Mouse (Mus musculus) left cerebral cortex, postnatal 4 days (tissue): ENCODE data around the gene Trmt10c. TPM values are rescaled to one million over a fixed set of nuclear protein-coding genes. Genes with fewer than 3 reads are reported as not detected.
A peak's percentile ranks its signal among the peaks of the same experiment; 100 is the strongest.
"Not testable (repeated sequence)": the region's sequence is repeated elsewhere in the genome, so short reads cannot be mapped to it uniquely, and the experiment has no call there.

Experiments used
- DNase-seq: peaks from one replicate; pipeline ENCODE4 v3.0.0-alpha.2; 2022
- intact Hi-C: fragments of 180-260 bp; cut with DNase I; formaldehyde crosslinking; loops from one replicate; pipeline ENCODE4 v1.15.1; 2025
- total RNA-seq, 2 experiments: library from RNA; stranded (reverse); gene quantifications; 2 replicates each; pipeline ENCODE4 v1.2.3; 2021

The Trmt10c gene
- total RNA-seq, 2 experiments from 2014 or later = 10.3 to 11.2 TPM

DNA sequence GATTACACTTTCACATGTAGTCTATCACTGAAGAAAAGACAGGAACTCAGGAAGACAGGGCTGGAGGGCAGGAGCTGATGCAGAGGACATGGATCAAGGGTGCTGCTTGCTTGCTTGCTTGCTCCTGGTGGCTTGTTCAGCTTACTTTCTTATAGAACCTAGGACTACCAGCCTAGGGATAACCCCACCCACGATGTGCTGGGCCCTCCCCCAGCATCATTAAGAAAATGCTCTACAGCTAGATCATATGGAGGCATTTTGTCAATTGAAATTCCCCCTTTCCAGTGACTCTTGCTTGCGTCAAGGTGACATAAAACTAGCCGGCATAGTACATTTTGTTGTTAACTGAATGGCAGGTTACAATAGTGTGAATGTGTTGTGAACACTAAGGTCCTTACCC lies 18.3 kb upstream of the Trmt10c start:
- intact Hi-C loops = no loop called here
- DNase-seq = no peak

GRCm38 (mm10) chr16:56048038-56048437 lies 10.4 kb upstream of the Trmt10c start, which contains the start of gene Senp7:
TSS of gene Senp7 (plus strand) at chr16:56048338.
- DNase-seq, intact Hi-C loops: not testable (repeated sequence)

DNA sequence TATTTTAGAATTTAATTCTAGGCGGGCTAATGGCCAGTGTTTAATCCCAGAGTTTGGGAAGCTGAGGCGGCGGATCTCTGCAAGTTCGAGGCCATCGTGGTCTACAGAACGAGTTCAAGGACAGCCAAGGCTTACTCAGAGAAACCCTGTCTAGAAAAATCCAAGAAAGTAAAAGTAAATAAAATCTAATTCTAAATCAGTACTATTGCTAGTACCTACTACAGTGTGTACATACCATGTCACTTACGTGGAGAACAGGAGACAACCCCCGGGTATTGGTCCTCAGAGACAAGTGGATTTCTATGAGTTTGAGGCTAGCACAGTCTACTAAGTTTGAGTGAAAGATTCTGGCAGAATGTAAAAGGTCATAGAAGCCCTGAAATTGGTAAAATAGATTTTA lies 471 bp upstream of the Trmt10c start:
- intact Hi-C loops = no loop called here
- DNase-seq = no peak

DNA sequence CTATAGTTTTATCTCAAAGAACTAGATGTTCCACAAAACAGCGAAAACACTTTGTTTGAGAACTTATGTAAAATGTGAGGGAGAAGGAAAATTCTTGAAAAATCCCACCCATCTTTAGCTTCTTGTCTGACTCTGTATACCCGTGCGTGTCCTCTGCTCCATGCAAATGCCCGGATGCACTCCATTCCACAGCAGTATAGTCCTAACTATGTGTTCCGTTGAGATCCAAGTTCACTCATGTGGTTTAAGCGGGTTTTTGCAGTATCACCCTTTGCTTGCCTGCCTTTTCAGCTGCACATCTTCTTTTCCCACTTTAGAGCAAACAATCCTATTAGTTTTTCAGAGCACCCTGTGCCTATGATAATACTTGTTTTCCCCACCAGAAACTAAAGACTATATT lies 1.1 kb downstream of the Trmt10c start:
- intact Hi-C loops = no loop called here
- DNase-seq = no peak

- intact Hi-C loops = no loop called here
- DNase-seq = no peak
These were observed 3.1 kb downstream of the Trmt10c start for GRCm38 (mm10) chr16:56034566-56034965.

DNA sequence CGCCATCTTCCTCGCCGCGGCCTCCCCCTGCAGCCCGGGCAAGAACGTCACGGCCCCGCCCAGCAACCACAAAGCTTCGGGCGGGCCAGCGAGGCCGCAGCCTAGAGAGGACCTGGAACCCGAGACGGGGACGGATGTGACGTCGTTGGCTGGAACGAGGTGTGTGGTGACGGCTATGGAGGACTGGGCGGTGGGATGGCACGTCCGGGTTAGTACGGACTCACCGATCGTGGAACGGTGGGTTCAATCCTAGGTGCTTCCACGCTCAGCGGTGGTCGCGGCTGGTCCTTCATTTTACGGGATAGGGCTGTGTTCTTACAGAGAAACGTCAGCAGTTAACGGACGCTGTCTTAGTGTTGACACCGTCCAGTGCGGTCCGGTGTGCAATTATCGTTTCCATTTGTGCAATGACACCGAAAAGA lies 7.9 kb downstream of the Trmt10c start, which contains the start of gene Pcnp:
Gene Pcnp, minus strand, starts transcription at position 79 of the 422 bp plus-strand sequence.
- intact Hi-C loops = loop anchor here (5.0 to 10.0 kb wide), 2 partner anchors 57 to 665 kb away; partner anchors contain the start of gene Zbtb11

GRCm38 (mm10) chr16:56028722-56029551 lies 8.7 kb downstream of the Trmt10c start:
- intact Hi-C loops = loop anchor here (5.0 to 10.0 kb wide), 2 partner anchors 57 to 666 kb away; partner anchors contain the start of gene Zbtb11
- no peak for DNase-seq

More for the DNA sequence above, 7.9 kb downstream of the Trmt10c start, which contains the start of gene Pcnp:
- peak; percentile 98 for DNase-seq

DNA sequence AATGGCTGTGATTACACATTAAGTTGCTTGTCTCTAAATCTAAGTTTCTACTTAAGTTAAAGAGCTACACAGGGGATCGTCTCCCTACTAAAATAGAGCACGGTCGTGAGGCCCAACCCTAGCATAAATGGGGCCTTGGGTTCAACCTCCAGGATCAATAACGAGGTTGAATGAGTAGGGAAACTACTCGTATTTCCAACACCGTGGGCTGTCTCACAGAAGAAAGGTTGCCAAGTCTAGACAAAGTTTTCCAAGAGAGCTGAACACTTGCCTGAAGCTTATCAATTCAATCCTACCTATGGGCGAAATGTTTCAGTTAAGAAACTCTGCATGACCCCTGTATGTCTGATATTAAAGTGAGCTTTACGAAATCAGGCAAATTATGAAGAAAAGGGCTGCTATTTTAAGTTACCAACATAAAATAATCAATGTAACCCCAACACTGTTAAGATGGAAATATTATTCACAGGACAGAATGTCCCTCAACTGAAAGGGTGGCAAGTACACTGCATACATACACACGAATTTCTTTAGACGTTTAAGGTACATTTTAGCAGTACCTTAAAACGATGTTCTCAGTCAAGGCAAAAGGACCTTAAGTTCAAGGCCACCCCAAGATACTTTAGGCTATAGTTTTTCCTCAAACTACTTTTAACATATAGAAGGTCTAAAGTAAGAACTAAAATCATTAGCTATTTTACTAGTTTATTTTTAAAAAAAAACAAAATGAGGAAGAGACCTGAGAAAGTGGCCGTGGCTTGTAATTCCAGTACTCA lies 9.6 kb downstream of the Trmt10c start:
- intact Hi-C loops = loop anchor here (5.0 to 10.0 kb wide), 2 partner anchors 56 to 667 kb away; partner anchors contain the start of gene Zbtb11
- DNase-seq = no peak

DNA sequence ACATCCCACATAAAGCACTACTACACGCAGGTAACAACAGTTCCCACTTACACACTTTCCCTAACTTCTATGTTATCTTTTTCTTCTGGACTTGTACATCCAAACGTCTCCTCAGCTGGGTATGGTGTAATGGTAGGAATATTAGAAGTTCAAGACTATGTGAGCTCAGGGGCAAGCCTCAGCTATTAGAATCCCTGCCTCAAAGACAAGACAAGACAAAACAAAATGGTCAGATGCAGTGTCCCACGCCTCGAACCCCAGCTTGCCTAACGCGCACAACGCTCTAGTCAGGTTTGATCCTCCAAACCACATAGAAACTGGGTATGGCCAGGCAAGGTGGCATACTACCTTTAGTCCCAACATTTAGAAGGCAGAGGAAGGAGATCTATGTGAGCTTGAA lies 18.0 kb downstream of the Trmt10c start:
- intact Hi-C loops = loop anchor here (10.0 kb wide), 1 partner anchor 675 kb away; no protein-coding TSS in a partner anchor
- no peak for DNase-seq

GRCm38 (mm10) chr16:56014076-56014475 lies 23.5 kb downstream of the Trmt10c start:
- intact Hi-C loops = no loop called here
- no peak for DNase-seq

DNA sequence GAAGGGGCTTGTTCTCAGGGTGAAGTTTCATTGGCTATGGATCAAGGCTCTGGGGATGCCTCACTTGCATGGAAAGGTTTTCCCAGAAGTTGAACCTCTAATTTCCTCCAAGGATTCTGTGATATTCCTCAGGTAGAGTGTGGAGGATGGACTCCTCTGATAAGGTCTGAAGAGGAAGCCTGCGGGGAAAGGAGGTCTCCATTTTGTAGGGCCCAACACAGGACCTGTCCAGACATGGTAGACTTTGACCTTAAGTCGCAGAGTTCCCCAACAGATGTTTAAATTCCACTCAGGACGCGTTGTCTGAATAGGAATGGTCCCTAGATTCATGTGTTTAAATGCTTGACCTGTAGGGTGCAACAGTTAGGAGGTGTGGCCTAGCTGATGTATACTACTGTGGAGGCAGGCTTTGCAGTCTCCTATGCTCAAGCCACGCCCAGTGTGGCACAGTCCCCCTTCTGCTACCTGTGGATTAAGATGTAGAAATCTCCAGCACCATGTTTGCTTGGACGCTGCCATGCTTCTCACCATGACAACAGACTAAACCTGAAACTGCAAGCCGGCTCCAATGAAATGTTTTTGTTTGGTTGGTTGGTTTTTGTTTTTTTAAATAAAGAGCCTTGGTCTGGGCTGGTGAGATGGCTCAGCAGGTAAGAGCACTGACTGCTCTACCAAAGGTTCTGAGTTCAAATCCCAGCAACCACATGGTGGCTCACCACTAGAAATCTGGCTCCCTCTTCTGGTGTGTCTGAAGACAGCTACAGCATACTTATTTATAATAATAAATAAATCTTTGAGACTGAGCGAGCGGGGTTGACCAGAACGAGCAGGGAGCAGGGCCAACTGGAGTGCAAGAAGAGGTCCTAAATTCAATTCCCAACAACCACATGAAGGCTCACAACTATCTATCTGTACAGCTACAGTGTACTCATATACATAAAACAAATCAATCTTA lies 24.6 kb downstream of the Trmt10c start:
- intact Hi-C loops = no loop called here
- DNase-seq = no peak

DNA sequence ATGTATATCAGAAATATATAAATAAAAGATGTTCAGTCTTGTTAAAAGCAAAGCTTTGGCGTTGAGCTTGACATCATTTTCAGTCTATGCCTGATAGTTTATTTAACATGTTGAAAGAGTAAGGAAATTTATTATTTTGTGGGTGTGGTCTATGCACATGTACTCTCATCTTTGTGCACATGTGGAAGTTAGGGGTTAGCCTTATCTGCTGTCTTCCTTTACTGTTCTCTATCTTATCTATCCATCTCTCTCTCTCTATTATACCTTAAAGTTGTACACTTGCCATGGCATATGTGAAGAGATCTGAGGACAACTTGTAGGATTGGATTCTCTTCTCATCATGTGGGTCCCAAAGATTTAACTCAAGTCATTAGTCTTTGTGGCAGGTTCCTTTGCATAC lies 28.8 kb downstream of the Trmt10c start:
- no peak for DNase-seq
- intact Hi-C loops = no loop called here

- intact Hi-C loops = no loop called here
- DNase-seq = no peak
These were observed 30.8 kb downstream of the Trmt10c start for GRCm38 (mm10) chr16:56006798-56007197.

DNA sequence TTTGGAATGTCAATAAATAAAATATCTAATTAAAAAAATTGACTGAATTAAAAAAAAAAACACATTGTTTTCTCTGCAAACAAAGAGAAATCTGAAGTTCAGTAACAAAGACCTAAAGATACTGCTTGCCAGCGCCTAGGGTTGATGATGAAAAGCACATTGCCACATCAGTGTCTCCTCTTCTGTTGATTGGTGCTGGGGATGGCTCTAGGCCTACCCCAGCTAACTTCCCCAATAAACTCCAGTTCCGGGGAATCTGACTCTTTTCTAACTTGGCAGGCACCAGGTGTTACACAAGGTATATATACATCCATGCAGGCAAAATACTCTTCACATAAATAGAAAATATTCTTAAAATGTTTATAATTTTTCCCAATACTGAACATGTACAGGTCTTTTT lies 43.4 kb downstream of the Trmt10c start:
- intact Hi-C loops = no loop called here
- DNase-seq = no peak

- no peak for DNase-seq
- intact Hi-C loops = no loop called here
These were observed 47.3 kb downstream of the Trmt10c start for GRCm38 (mm10) chr16:55990311-55990710.

DNA sequence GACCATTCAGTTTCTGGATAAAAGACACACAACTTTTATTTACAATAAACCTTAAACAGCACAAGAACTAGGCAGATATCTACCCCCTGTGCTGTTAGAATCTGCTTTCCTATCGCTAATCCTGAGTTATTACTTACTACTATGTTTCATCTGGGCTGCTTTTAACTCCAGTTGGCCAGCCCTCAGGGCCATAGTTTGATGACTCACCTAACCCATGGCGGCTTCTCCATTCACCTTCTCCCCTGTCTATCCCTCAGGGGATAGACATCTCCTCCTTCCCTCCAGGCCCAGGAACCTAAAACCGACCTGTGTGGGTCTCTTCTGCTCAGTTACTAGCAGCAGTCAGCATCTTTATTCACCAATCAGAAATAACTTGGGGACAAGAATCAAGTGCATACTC lies 51.6 kb downstream of the Trmt10c start:
- no peak for DNase-seq
- intact Hi-C loops = no loop called here
